ENCODE assay signal across 18 mouse cellular contexts in genomic region chr1:133899043-133899542, GRCm38 (mm10). TPM values are rescaled to one million over a fixed set of nuclear protein-coding genes. Genes with fewer than 3 reads are reported as not detected.
A peak's percentile ranks its signal among the peaks of the same experiment; 100 is the strongest.
DNase-seq lines count a peak whose midpoint lies in the region; ATAC-seq lines count a peak whose summit lies in the region.
"Had no signal": no experiment of that assay in that cellular context is flagged by ENCODE, and none has a peak within 500 bp of the region (broad histone marks: within the 10 kb centered on the region; RNA-seq: fewer than 3 reads in every experiment).

No protein-coding gene starts in this region.

- no peak for ATAC-seq in heart, embryonic 14.5 days (ENCODE audit: insufficient number of reproducible peaks, insufficient read depth, low FRiP score, low read depth)
- ATAC-seq in midbrain, embryonic 13.5 days: no peak
- ATAC-seq in intestine, embryonic 16.5 days: peak; percentile 47; the same call in 1 of the 2 replicates
- ATAC-seq: forebrain, postnatal 0 days; midbrain, embryonic 16.5 days had no signal

- no peak overlapping the region for H3K9ac ChIP-seq in heart, embryonic 14.5 days (ENCODE audit: low read length)
- 0 out of 2 replicates have a peak overlapping the region, but pooled peaks have one; percentile 3 for H3K9ac ChIP-seq in midbrain, embryonic 13.5 days (replicated peaks)
- H3K9ac ChIP-seq in intestine, embryonic 16.5 days (ENCODE audit: low read depth, low read length): peak overlapping the region; percentile 53; the same call in 1 of the 2 replicates
- H3K9ac ChIP-seq: embryonic facial prominence, embryonic 13.5 days; forebrain, postnatal 0 days; kidney, embryonic 15.5 days; liver, embryonic 14.5 days had no signal

- DNase-seq in heart, adult 11 months: no peak
- DNase-seq in midbrain, embryonic 10.5 days (ENCODE audit: low spot score): no peak
- DNase-seq in right cerebral cortex, adult 2 months (ENCODE audit: low spot score in 2 of 2): no peak
- DNase-seq in limb, embryonic 10.5 days (ENCODE audit: low spot score): no peak
- DNase-seq: adrenal gland, postnatal 25 days; cerebellum, adult 8-10 months; forebrain, postnatal 0 days; right cerebral cortex, postnatal 14 days; thymus, adult 18-20 months had no signal

- 33% methylated on average over 9 of the region's 9 CpGs for WGBS in heart, embryonic 14.5 days
- WGBS in midbrain, embryonic 13.5 days: 81% methylated on average over 9 of the region's 9 CpGs
- 84% methylated on average over 9 of the region's 9 CpGs for WGBS in midbrain, embryonic 10.5 days
- 63% methylated on average over 9 of the region's 9 CpGs for WGBS in intestine, embryonic 16.5 days
- 79% methylated on average over 9 of the region's 9 CpGs for WGBS in limb, embryonic 10.5 days

- H3K27ac ChIP-seq in heart, embryonic 14.5 days (replicated peaks in 1 of 2; ENCODE audit: control insufficient read depth in 1 of 2, insufficient read depth in 1 of 2, low read depth in 2 of 2, low read length in 2 of 2): peak overlapping the region; percentile 8 to 36; a peak in 1 of 4 replicates
- no peak overlapping the region for H3K27ac ChIP-seq in midbrain, embryonic 13.5 days
- H3K27ac ChIP-seq in midbrain, embryonic 10.5 days (replicated peaks): no peak overlapping the region
- peak overlapping the region; percentile 85 for H3K27ac ChIP-seq in intestine, embryonic 16.5 days (ENCODE audit: low read length)
- no peak overlapping the region for H3K27ac ChIP-seq in limb, embryonic 10.5 days
- H3K27ac ChIP-seq: embryonic facial prominence, embryonic 13.5 days; kidney, embryonic 15.5 days; layer of hippocampus, adult 2 months; left cerebral cortex, adult 2 months; liver, embryonic 14.5 days had no signal

- peaks cover 21 to 22% of the 10 kb centered on the region in 2 experiments; a peak in 3 of 4 replicates for H3K4me1 ChIP-seq in heart, embryonic 14.5 days (ENCODE audit: control insufficient read depth in 2 of 2, insufficient read depth in 2 of 2, low read length in 2 of 2)
- H3K4me1 ChIP-seq in midbrain, embryonic 13.5 days (replicated peaks): 0 out of 2 replicates have a peak, but pooled peaks cover 3% of the 10 kb centered on the region
- H3K4me1 ChIP-seq in midbrain, embryonic 10.5 days: no peaks in the 10 kb centered on the region
- H3K4me1 ChIP-seq in intestine, embryonic 16.5 days (ENCODE audit: control insufficient read depth, insufficient read depth, low read length): peaks cover 24% of the 10 kb centered on the region
- peaks cover 15% of the 10 kb centered on the region for H3K4me1 ChIP-seq in limb, embryonic 10.5 days

- H3K4me3 ChIP-seq in heart, embryonic 14.5 days (ENCODE audit: control insufficient read depth in 1 of 2, insufficient read depth in 1 of 2, low read depth in 1 of 2, low read length in 2 of 2): no peak overlapping the region
- H3K4me3 ChIP-seq in midbrain, embryonic 13.5 days (replicated peaks): no peak overlapping the region
- no peak overlapping the region for H3K4me3 ChIP-seq in midbrain, embryonic 10.5 days
- H3K4me3 ChIP-seq in intestine, embryonic 16.5 days (ENCODE audit: low read length): peak overlapping the region; percentile 18; the same call in 1 of the 2 replicates
- no peak overlapping the region for H3K4me3 ChIP-seq in limb, embryonic 10.5 days
- H3K4me3 ChIP-seq: embryonic facial prominence, embryonic 13.5 days; kidney, embryonic 15.5 days; layer of hippocampus, adult 2 months; left cerebral cortex, adult 2 months had no signal

- no peak overlapping the region for H3K4me2 ChIP-seq in heart, embryonic 14.5 days (ENCODE audit: low read length)
- no peak overlapping the region for H3K4me2 ChIP-seq in midbrain, embryonic 13.5 days (replicated peaks)
- H3K4me2 ChIP-seq in intestine, embryonic 16.5 days (ENCODE audit: low read depth, low read length): no peak overlapping the region
- H3K4me2 ChIP-seq: embryonic facial prominence, embryonic 13.5 days; kidney, embryonic 15.5 days had no signal

- no peaks in the 10 kb centered on the region for H3K27me3 ChIP-seq in heart, embryonic 14.5 days (ENCODE audit: control insufficient read depth, insufficient read depth, low read length)
- no peaks in the 10 kb centered on the region for H3K27me3 ChIP-seq in midbrain, embryonic 13.5 days
- peaks cover 20% of the 10 kb centered on the region for H3K27me3 ChIP-seq in midbrain, embryonic 10.5 days (ENCODE audit: low read depth, poor library complexity, severe bottlenecking)
- no peaks in the 10 kb centered on the region for H3K27me3 ChIP-seq in intestine, embryonic 16.5 days (replicated peaks; ENCODE audit: control insufficient read depth, insufficient read depth, low read length)
- peaks cover 28% of the 10 kb centered on the region for H3K27me3 ChIP-seq in limb, embryonic 10.5 days (ENCODE audit: low read depth, poor library complexity, severe bottlenecking)

- no peaks in the 10 kb centered on the region for H3K36me3 ChIP-seq in heart, embryonic 14.5 days (ENCODE audit: control insufficient read depth, insufficient read depth, low read length)
- no peaks in the 10 kb centered on the region for H3K36me3 ChIP-seq in midbrain, embryonic 13.5 days
- H3K36me3 ChIP-seq in midbrain, embryonic 10.5 days: no peaks in the 10 kb centered on the region
- no peaks in the 10 kb centered on the region for H3K36me3 ChIP-seq in intestine, embryonic 16.5 days (ENCODE audit: control insufficient read depth, insufficient read depth, low read length)
- no peaks in the 10 kb centered on the region for H3K36me3 ChIP-seq in limb, embryonic 10.5 days
- H3K36me3 ChIP-seq: embryonic facial prominence, embryonic 13.5 days; kidney, embryonic 15.5 days had no signal

- no peaks in the 10 kb centered on the region for H3K9me3 ChIP-seq in heart, embryonic 14.5 days (ENCODE audit: control insufficient read depth, low read length)
- H3K9me3 ChIP-seq in midbrain, embryonic 13.5 days: no peaks in the 10 kb centered on the region
- no peaks in the 10 kb centered on the region for H3K9me3 ChIP-seq in midbrain, embryonic 10.5 days (replicated peaks)
- no peaks in the 10 kb centered on the region for H3K9me3 ChIP-seq in intestine, embryonic 16.5 days (ENCODE audit: control insufficient read depth, low read length)
- H3K9me3 ChIP-seq in limb, embryonic 10.5 days (replicated peaks): no peaks in the 10 kb centered on the region
- H3K9me3 ChIP-seq: embryonic facial prominence, embryonic 13.5 days; kidney, embryonic 15.5 days had no signal

RNA-seq across cellular contexts. Expression of gene Optc, which starts 8.7 kb away (rescaled TPM):
- 0.40 and 0.47 TPM in 2 replicates for polyA plus RNA-seq in heart, embryonic 14.5 days (2014; fragmentation: Nextera tagmentation; extraction: Ambion mirVana)
- 4.0 and 4.9 TPM in 2 replicates for polyA plus RNA-seq in midbrain, embryonic 13.5 days (2015; fragmentation: Nextera tagmentation; extraction: Ambion mirVana)
- 0.86 and 1.7 TPM in 2 replicates for polyA plus RNA-seq in midbrain, embryonic 10.5 days (2016; fragmentation: Nextera tagmentation; extraction: Ambion mirVana)
- 1.1 and 1.3 TPM in 2 replicates for polyA plus RNA-seq in intestine, embryonic 16.5 days (2015; fragmentation: Nextera tagmentation; extraction: Ambion mirVana)
- 0.24 and 0.41 TPM in 2 replicates for polyA plus RNA-seq in limb, embryonic 10.5 days (2016; fragmentation: Nextera tagmentation; extraction: Ambion mirVana)

RNA-seq across cellular contexts. Expression of gene Prelp, which starts 22.1 kb away (rescaled TPM):
- polyA plus RNA-seq in heart, embryonic 14.5 days (2014; fragmentation: Nextera tagmentation; extraction: Ambion mirVana): 2.1 and 2.7 TPM in 2 replicates
- polyA plus RNA-seq in midbrain, embryonic 13.5 days (2015; fragmentation: Nextera tagmentation; extraction: Ambion mirVana): 4.4 and 6.5 TPM in 2 replicates
- 0.31 and 0.67 TPM in 2 replicates for polyA plus RNA-seq in midbrain, embryonic 10.5 days (2016; fragmentation: Nextera tagmentation; extraction: Ambion mirVana)
- 2.7 and 2.9 TPM in 2 replicates for polyA plus RNA-seq in intestine, embryonic 16.5 days (2015; fragmentation: Nextera tagmentation; extraction: Ambion mirVana)
- 0.18 and 0.56 TPM in 2 replicates for polyA plus RNA-seq in limb, embryonic 10.5 days (2016; fragmentation: Nextera tagmentation; extraction: Ambion mirVana)

Comparison
In these comparisons a context has a peak if more than half of its experiments do, and no peak if none do; other contexts are left out.
1. H3K27ac ChIP-seq: peak in heart, embryonic 14.5 days (2 of 2) and intestine, embryonic 16.5 days (single experiment); none in midbrain, embryonic 13.5 days (single experiment), midbrain, embryonic 10.5 days (single experiment) and limb, embryonic 10.5 days (single experiment).